Mouse (Mus musculus): Measurements from ENCODE around the gene Gm39566. TPM values are rescaled to one million over a fixed set of nuclear protein-coding genes. Genes with fewer than 3 reads are reported as not detected.

The Gm39566 gene
- polyA plus RNA-seq, 1 experiment from 2014 or later: not detected

- Histone ChIP-seq H3K27ac (ENCODE audit: low read depth, low read length) (peak within 1 kb of the TSS; percentile 5), H3K27me3 (replicated peaks; ENCODE audit: control insufficient read depth, insufficient read depth, low read length) (peaks cover 13% of the 10 kb centered on the region; the same call in 1 of the 2 replicates), H3K9ac (ENCODE audit: low read depth, low read length) (peak within 1 kb of the TSS; percentile 46), H3K36me3 (ENCODE audit: control insufficient read depth, insufficient read depth) (no peaks in the 10 kb centered on the region), H3K9me3 (ENCODE audit: control insufficient read depth) (no peaks in the 10 kb centered on the region), H3K4me1 (replicated peaks; ENCODE audit: control insufficient read depth, insufficient read depth, low read length) (peaks cover 13% of the 10 kb centered on the region; the same call in 1 of the 2 replicates), H3K4me2 (replicated peaks; ENCODE audit: low read depth) (peak within 1 kb of the TSS; percentile 90), H3K4me3 (ENCODE audit: low read depth, low read length) (peak within 1 kb of the TSS; percentile 55)
- WGBS: 3% methylated on average over 33 of the region's 33 CpGs
- no peak for TF ChIP-seq CTCF (IDR thresholded peaks at IDR 0.05; ENCODE audit: low read depth)
- ATAC-seq: no peak
Measured at GRCm38 (mm10) chr11:69801379-69801977, 13.6 kb downstream of the Gm39566 start, which contains the start of gene Fgf11. TSS of gene Fgf11 (minus strand) at chr11:69801857.

- peak overlapping the region; percentile 90 for H3K4me2 ChIP-seq (replicated peaks; ENCODE audit: low read depth)
- 5% methylated on average over 36 of the region's 36 CpGs for WGBS
- H3K9ac ChIP-seq (ENCODE audit: low read depth, low read length): peak overlapping the region; percentile 46
- peaks cover 16% of the 10 kb centered on the region; the same call in 1 of the 2 replicates for H3K4me1 ChIP-seq (replicated peaks; ENCODE audit: control insufficient read depth, insufficient read depth, low read length)
- no peaks in the 10 kb centered on the region for H3K9me3 ChIP-seq (ENCODE audit: control insufficient read depth)
- H3K36me3 ChIP-seq (ENCODE audit: control insufficient read depth, insufficient read depth): no peaks in the 10 kb centered on the region
- no peak for TF ChIP-seq CTCF (IDR thresholded peaks at IDR 0.05; ENCODE audit: low read depth)
- no peak overlapping the region for H3K27ac ChIP-seq (ENCODE audit: low read depth, low read length)
- peaks cover 13% of the 10 kb centered on the region; the same call in 1 of the 2 replicates for H3K27me3 ChIP-seq (replicated peaks; ENCODE audit: control insufficient read depth, insufficient read depth, low read length)
- no peak for ATAC-seq
- peak overlapping the region; percentile 46 for H3K4me3 ChIP-seq (ENCODE audit: low read depth, low read length)
Measured at GRCm38 (mm10) chr11:69800392-69801197, 14.5 kb downstream of the Gm39566 start.

- Histone ChIP-seq H3K36me3 (ENCODE audit: control insufficient read depth, insufficient read depth) (no peaks in the 10 kb centered on the region), H3K4me2 (replicated peaks; ENCODE audit: low read depth) (peak overlapping the region; percentile 90), H3K9me3 (ENCODE audit: control insufficient read depth) (no peaks in the 10 kb centered on the region), H3K27me3 (replicated peaks; ENCODE audit: control insufficient read depth, insufficient read depth, low read length) (peaks cover 13% of the 10 kb centered on the region; the same call in 1 of the 2 replicates), H3K4me3 (ENCODE audit: low read depth, low read length) (no peak overlapping the region; the same call in 1 of the 2 replicates), H3K4me1 (replicated peaks; ENCODE audit: control insufficient read depth, insufficient read depth, low read length) (peaks cover 18% of the 10 kb centered on the region; the same call in 1 of the 2 replicates), H3K27ac (ENCODE audit: low read depth, low read length) (no peak overlapping the region), H3K9ac (ENCODE audit: low read depth, low read length) (no peak overlapping the region)
- no peak for ATAC-seq
- WGBS: 29% methylated on average over 11 of the region's 11 CpGs
- no peak for TF ChIP-seq CTCF (IDR thresholded peaks at IDR 0.05; ENCODE audit: low read depth)
Measured at GRCm38 (mm10) chr11:69800138-69800391, 15.0 kb downstream of the Gm39566 start.

- no peaks in the 10 kb centered on the region for H3K9me3 ChIP-seq (ENCODE audit: control insufficient read depth)
- no peak overlapping the region for H3K9ac ChIP-seq (ENCODE audit: low read depth, low read length)
- H3K4me1 ChIP-seq (replicated peaks; ENCODE audit: control insufficient read depth, insufficient read depth, low read length): peaks cover 18% of the 10 kb centered on the region; the same call in 1 of the 2 replicates
- H3K27ac ChIP-seq (ENCODE audit: low read depth, low read length): no peak overlapping the region
- H3K4me3 ChIP-seq (ENCODE audit: low read depth, low read length): no peak overlapping the region
- peaks cover 13% of the 10 kb centered on the region; the same call in 1 of the 2 replicates for H3K27me3 ChIP-seq (replicated peaks; ENCODE audit: control insufficient read depth, insufficient read depth, low read length)
- no peak for TF ChIP-seq CTCF (IDR thresholded peaks at IDR 0.05; ENCODE audit: low read depth)
- ATAC-seq: no peak
- H3K4me2 ChIP-seq (replicated peaks; ENCODE audit: low read depth): peak overlapping the region; percentile 90; the same call in 1 of the 2 replicates
- 48% methylated on average over 12 of the region's 12 CpGs for WGBS
- H3K36me3 ChIP-seq (ENCODE audit: control insufficient read depth, insufficient read depth): no peaks in the 10 kb centered on the region
Measured at GRCm38 (mm10) chr11:69799394-69800137, 15.5 kb downstream of the Gm39566 start.

- H3K4me2 ChIP-seq (replicated peaks; ENCODE audit: low read depth): no peak overlapping the region
- peaks cover 13% of the 10 kb centered on the region; the same call in 1 of the 2 replicates for H3K27me3 ChIP-seq (replicated peaks; ENCODE audit: control insufficient read depth, insufficient read depth, low read length)
- 88% methylated on average over 7 of the region's 7 CpGs for WGBS
- no peaks in the 10 kb centered on the region for H3K9me3 ChIP-seq (ENCODE audit: control insufficient read depth)
- no peak overlapping the region for H3K9ac ChIP-seq (ENCODE audit: low read depth, low read length)
- no peak overlapping the region for H3K27ac ChIP-seq (ENCODE audit: low read depth, low read length)
- ATAC-seq: no peak
- no peaks in the 10 kb centered on the region for H3K36me3 ChIP-seq (ENCODE audit: control insufficient read depth, insufficient read depth)
- peaks cover 18% of the 10 kb centered on the region; the same call in 1 of the 2 replicates for H3K4me1 ChIP-seq (replicated peaks; ENCODE audit: control insufficient read depth, insufficient read depth, low read length)
- no peak overlapping the region for H3K4me3 ChIP-seq (ENCODE audit: low read depth, low read length)
- no peak for TF ChIP-seq CTCF (IDR thresholded peaks at IDR 0.05; ENCODE audit: low read depth)
Measured at GRCm38 (mm10) chr11:69797924-69798323, 17.2 kb downstream of the Gm39566 start.
